Mouse (Mus musculus): Measurements from ENCODE around the gene Orai3.

DNA sequence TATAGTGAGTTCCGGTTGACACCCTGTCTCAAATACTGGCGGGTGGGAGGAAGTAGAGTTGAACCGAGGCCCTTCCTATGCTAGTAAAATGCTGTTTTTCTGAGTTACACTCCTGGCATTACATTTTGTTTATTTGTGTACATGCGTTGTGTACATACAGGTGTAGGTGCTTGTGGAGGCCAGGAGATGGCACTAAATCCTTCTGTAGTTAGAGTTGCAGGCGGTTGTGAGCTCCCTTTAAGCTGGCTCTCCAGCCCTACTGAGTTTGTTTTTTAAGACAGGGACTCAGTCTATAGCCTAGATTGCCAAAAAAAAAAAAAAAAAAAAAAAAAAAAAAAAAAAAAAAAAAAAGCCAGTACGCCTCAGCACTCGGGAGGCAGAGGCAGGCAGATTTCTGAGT is 41.7 kb upstream of the Orai3 start:
- TF ChIP-seq POLR2A (IDR thresholded peaks at IDR 0.05; ENCODE audit: insufficient read depth, low read depth, low read length) (no peak), CTCF (IDR thresholded peaks at IDR 0.05) (no peak)

Measured in heart, adult 2 months (tissue).